Mouse (Mus musculus) stomach, postnatal 0 days (tissue): ENCODE results near the gene Cln3. TPM values are rescaled to one million over a fixed set of nuclear protein-coding genes. Genes with fewer than 3 reads are reported as not detected.

ENCODE experiments used
- ATAC-seq: fragments of 200-750 bp; cut with Nextera tagmentation; 2 replicates; pipeline ENCODE4 v1.8.0; 2017; ENCODE audit not compliant: low FRiP score, low TSS enrichment
- DNase-seq: peaks from one replicate; pipeline ENCODE4 v3.0.0-alpha.2; 2016; ENCODE audit warnings: low spot score
- H3K27ac ChIP-seq: fragments of 300-500 bp; sonication (generic); replicated peaks from 2 replicates; pipeline ENCODE4 v1.5.1; 2014; ENCODE audit warnings: mild to moderate bottlenecking, control low read depth
- H3K27me3 ChIP-seq: fragments of 300-500 bp; sonication (generic); 2 replicates; pipeline ENCODE4 v1.6.1; 2014; ENCODE audit warnings: low read length; ENCODE audit not compliant: control insufficient read depth, insufficient read depth
- H3K36me3 ChIP-seq: fragments of 300-500 bp; sonication (generic); 2 replicates; pipeline ENCODE4 v1.6.1; 2014; ENCODE audit warnings: low read length, mixed read lengths; ENCODE audit not compliant: control insufficient read depth, insufficient read depth
- H3K4me1 ChIP-seq: fragments of 300-500 bp; sonication (generic); replicated peaks from 2 replicates; pipeline ENCODE4 v1.6.1; 2014; ENCODE audit warnings: antibody characterized with exemption; ENCODE audit not compliant: control insufficient read depth, insufficient read depth
- H3K4me2 ChIP-seq: fragments of 300-500 bp; sonication (generic); replicated peaks from 2 replicates; pipeline ENCODE4 v1.6.1; 2014; ENCODE audit warnings: low read depth, mild to moderate bottlenecking, control low read depth, moderate library complexity
- H3K4me3 ChIP-seq: fragments of 300-500 bp; sonication (generic); 2 replicates; pipeline ENCODE4 v1.5.1; 2014; ENCODE audit warnings: low read depth, low read length, control low read depth
- H3K9ac ChIP-seq: fragments of 300-500 bp; sonication (generic); 2 replicates; pipeline ENCODE4 v1.6.1; 2014; ENCODE audit warnings: mild to moderate bottlenecking, low read length, control low read depth, mixed read lengths
- H3K9me3 ChIP-seq: fragments of 300-500 bp; sonication (generic); 2 replicates; pipeline ENCODE4 v1.6.1; 2016; ENCODE audit warnings: low read length; ENCODE audit not compliant: control insufficient read depth
- CTCF ChIP-seq: IDR thresholded peaks from 2 replicates; pipeline ENCODE4 v1.5.1; 2016; ENCODE audit warnings: antibody characterized with exemption, low read depth, mild to moderate bottlenecking, moderate library complexity
- EP300 ChIP-seq: optimal IDR thresholded peaks from 2 replicates; pipeline ENCODE3; 2016; ENCODE audit warnings: antibody characterized with exemption
- WGBS: fragments of 180-500 bp; shearing (Covaris S2); extraction: QIAGEN DNeasy Blood & Tissue Kit; methylation state at CpG from one replicate; pipeline ENCODE4 v1.1.7; 2014; 5-methylcytosine and 5-hydroxymethylcytosine counted together
- polyA plus RNA-seq: library from polyadenylated mRNA; unstranded; fragments of >200 nt; fragmentation: Nextera tagmentation; extraction: Ambion mirVana; gene quantifications from 2 replicates; pipeline ENCODE4 v1.2.1, GENCODE M21; 2015

The Cln3 gene
- polyA plus RNA-seq, 1 experiment from 2014 or later, result 17.7 TPM

DNA sequence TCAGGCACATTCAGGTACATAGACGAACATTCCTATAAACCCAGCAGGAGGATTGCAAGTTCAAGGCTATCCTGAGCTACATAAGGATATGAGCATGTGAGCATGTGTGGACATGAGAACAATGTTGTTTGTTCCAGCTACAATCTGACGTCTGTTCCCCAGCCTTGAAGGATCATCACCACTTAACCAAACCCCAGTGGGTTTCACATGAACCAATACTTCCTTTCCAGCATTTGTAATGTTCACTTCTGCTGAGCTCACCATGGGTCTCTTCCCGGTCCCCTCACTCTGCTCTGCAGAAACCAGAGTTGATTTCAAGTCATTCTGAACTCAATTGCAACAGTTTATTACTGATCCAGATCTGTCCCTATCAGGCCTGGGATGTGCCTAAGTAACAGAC lies 17.0 kb upstream of the Cln3 start:
- Histone ChIP-seq H3K4me2 (no peak overlapping the region), H3K9ac (no peak overlapping the region), H3K27ac (no peak overlapping the region), H3K36me3 (no peaks in the 10 kb centered on the region), H3K4me1 (no peaks in the 10 kb centered on the region), H3K4me3 (no peak overlapping the region), H3K9me3 (no peaks in the 10 kb centered on the region), H3K27me3 (no peaks in the 10 kb centered on the region)
- TF ChIP-seq CTCF (no peak), EP300 (no peak)
- no peak for DNase-seq
- ATAC-seq, result no peak
- 82% methylated on average over 3 of the region's 3 CpGs for WGBS

DNA sequence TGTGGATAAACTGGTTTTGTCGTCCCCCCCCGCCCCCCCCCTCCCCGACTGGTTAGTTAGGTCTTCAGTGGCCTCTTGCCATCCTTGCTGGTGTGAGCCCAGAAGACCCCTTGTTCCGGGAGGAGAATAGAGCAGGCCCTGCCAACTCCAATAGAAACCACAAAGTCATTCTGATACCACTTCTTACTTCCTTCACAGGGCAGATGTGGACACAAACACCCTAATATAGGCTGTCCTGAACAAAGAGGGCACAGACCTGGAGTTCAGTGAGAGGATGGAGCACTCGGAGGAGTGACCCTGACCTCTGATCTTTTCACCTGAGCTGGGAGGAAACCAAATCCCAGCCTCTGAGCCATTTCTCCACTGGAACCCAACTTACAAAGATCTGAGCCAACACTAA lies 16.3 kb upstream of the Cln3 start:
- no peak for ATAC-seq
- no peak for DNase-seq
- H3K36me3 ChIP-seq, result no peaks in the 10 kb centered on the region
- H3K4me2 ChIP-seq, result no peak overlapping the region
- no peak overlapping the region for H3K27ac ChIP-seq
- TF ChIP-seq CTCF (no peak), EP300 (no peak)
- H3K4me1 ChIP-seq, result no peaks in the 10 kb centered on the region
- 33% methylated on average over 3 of the region's 5 CpGs for WGBS
- no peaks in the 10 kb centered on the region for H3K27me3 ChIP-seq
- H3K4me3 ChIP-seq, result no peak overlapping the region
- H3K9ac ChIP-seq, result no peak overlapping the region
- no peaks in the 10 kb centered on the region for H3K9me3 ChIP-seq

DNA sequence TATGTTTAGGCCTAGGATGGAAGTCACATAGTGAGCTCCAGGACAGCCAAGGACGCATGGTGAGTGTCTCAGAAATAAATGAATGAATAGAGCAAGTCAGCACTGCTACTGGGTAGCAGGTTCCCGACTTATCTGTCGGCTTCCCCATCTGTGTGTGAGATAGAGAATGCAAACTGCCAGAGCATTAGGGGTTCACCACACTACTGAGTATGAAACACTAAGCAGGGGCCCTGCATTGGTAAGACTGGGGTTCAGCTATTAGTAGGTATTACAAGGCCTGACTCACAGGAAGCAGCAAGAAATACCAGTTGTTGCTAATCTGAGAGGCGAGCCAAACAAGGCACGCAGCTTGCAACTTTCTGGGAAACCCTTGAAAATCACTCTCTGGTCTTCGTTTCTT lies 13.3 kb upstream of the Cln3 start:
- Histone ChIP-seq H3K27ac (peak overlapping the region; percentile 53; the same call in 1 of the 2 replicates), H3K9ac (no peak overlapping the region), H3K4me2 (no peak overlapping the region), H3K4me3 (no peak overlapping the region), H3K27me3 (no peaks in the 10 kb centered on the region), H3K36me3 (no peaks in the 10 kb centered on the region), H3K9me3 (no peaks in the 10 kb centered on the region), H3K4me1 (no peaks in the 10 kb centered on the region)
- TF ChIP-seq CTCF, result no peak
- ATAC-seq (no peak), DNase-seq (no peak)
- WGBS, result 71% methylated on average over 6 of the region's 6 CpGs

GRCm38 (mm10) chr7:126596414-126596813 lies 10.8 kb upstream of the Cln3 start:
- no peak overlapping the region for H3K4me2 ChIP-seq
- no peaks in the 10 kb centered on the region for H3K9me3 ChIP-seq
- DNase-seq (no peak), ATAC-seq (no peak)
- H3K4me3 ChIP-seq, result no peak overlapping the region
- no peaks in the 10 kb centered on the region for H3K27me3 ChIP-seq
- TF ChIP-seq CTCF (no peak), EP300 (no peak)
- 48% methylated on average over 6 of the region's 6 CpGs for WGBS
- no peak overlapping the region for H3K9ac ChIP-seq
- H3K4me1 ChIP-seq, result no peaks in the 10 kb centered on the region
- no peaks in the 10 kb centered on the region for H3K36me3 ChIP-seq
- H3K27ac ChIP-seq, result no peak overlapping the region

- no peak overlapping the region for H3K27ac ChIP-seq
- no peak overlapping the region for H3K4me2 ChIP-seq
- no peaks in the 10 kb centered on the region for H3K4me1 ChIP-seq
- no peak for TF ChIP-seq CTCF
- TF ChIP-seq EP300, result no peak
- no peaks in the 10 kb centered on the region for H3K9me3 ChIP-seq
- no peaks in the 10 kb centered on the region for H3K36me3 ChIP-seq
- DNase-seq, result no peak
- no peak overlapping the region for H3K4me3 ChIP-seq
- 74% methylated on average over 5 of the region's 5 CpGs for WGBS
- ATAC-seq, result no peak
- H3K27me3 ChIP-seq, result no peaks in the 10 kb centered on the region
- H3K9ac ChIP-seq, result no peak overlapping the region
These were observed 10.3 kb upstream of the Cln3 start for GRCm38 (mm10) chr7:126595890-126596289.

- Histone ChIP-seq H3K4me3 (no peak within 1 kb of the TSS), H3K9ac (no peak within 1 kb of the TSS), H3K36me3 (no peaks in the 10 kb centered on the region), H3K9me3 (no peaks in the 10 kb centered on the region), H3K4me2 (no peak within 1 kb of the TSS), H3K27me3 (no peaks in the 10 kb centered on the region), H3K27ac (no peak within 1 kb of the TSS), H3K4me1 (no peaks in the 10 kb centered on the region)
- no peak for TF ChIP-seq EP300
- no peak for TF ChIP-seq CTCF
- WGBS, result 77% methylated on average over 11 of the region's 11 CpGs
- DNase-seq (no peak), ATAC-seq (no peak)
These were observed 9.4 kb upstream of the Cln3 start, which contains the start of gene Il27 for GRCm38 (mm10) chr7:126594862-126595561. TSS of gene Il27 (minus strand) at chr7:126594941.
